Comparison of ENCODE assay signal across 6 mouse cellular contexts in the genomic region with DNA sequence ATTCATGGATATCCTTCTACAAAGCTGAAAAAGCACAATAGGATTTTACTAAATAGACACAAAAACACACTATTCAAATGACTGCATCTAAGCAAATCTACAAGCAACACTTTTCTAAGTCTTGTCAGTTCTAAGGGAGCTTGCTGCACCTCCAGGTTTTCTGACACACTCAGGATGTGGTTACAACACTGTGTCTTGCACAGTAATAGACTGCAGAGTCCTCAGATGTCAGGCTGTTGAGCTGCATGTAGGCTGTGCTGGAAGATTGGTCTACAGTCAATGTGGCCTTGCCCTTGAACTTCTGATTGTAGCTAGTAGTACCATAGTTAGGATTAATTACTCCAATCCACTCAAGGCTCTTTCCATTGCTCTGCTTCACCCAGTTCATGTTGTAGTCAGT.
DNase-seq lines count a peak whose midpoint lies in the region.

No protein-coding gene starts in this region.

- peak; percentile 9 for DNase-seq in CD4-positive, CD25-positive, alpha-beta regulatory T cell, adult 2 months (ENCODE audit: low read depth, low spot score)
- DNase-seq in T-cell, adult 2 months (ENCODE audit: low spot score) = peak; percentile 53
- DNase-seq in lung, postnatal 25 days (ENCODE audit: low spot score) = peak; percentile 1
- peak; percentile 26 to 43 for DNase-seq in natural killer cell, adult 2 months (ENCODE audit: low spot score in 2 of 2)
- peak; percentile 7 for DNase-seq in thymus, postnatal 0 days (ENCODE audit: low spot score)
- peak; percentile 55 for DNase-seq in thymus, postnatal 25 days

Comparison
In these comparisons a context has a peak if more than half of its experiments do, and no peak if none do; other contexts are left out.
1. Peak in every context shown above with its lines: DNase-seq.
2. DNase-seq: peak in every context shown above with its lines; median percentile 55 in thymus, postnatal 25 days; 53 in T-cell, adult 2 months; 34 in natural killer cell, adult 2 months; 9 in CD4-positive, CD25-positive, alpha-beta regulatory T cell, adult 2 months; 7 in thymus, postnatal 0 days; 1 in lung, postnatal 25 days.